Mouse (Mus musculus) limb, embryonic 10.5 days (tissue): ENCODE data around the gene Fyttd1. TPM values are rescaled to one million over a fixed set of nuclear protein-coding genes. Genes with fewer than 3 reads are reported as not detected.

Source experiments
- DNase-seq: peaks from one replicate; pipeline ENCODE4 v3.0.0-alpha.2; 2017; ENCODE audit warnings: low spot score
- H3K27ac ChIP-seq: fragments of 300-500 bp; sonication (generic); 2 replicates; pipeline ENCODE4 v1.5.1; 2016; ENCODE audit warnings: mild to moderate bottlenecking
- H3K27me3 ChIP-seq: fragments of 300-500 bp; sonication (generic); 2 replicates; pipeline ENCODE4 v1.6.1; 2016; ENCODE audit warnings: low read depth, mild to moderate bottlenecking; ENCODE audit not compliant: poor library complexity, severe bottlenecking
- H3K36me3 ChIP-seq: fragments of 300-500 bp; sonication (generic); 2 replicates; pipeline ENCODE4 v1.6.1; 2016; ENCODE audit warnings: mild to moderate bottlenecking, moderate library complexity
- H3K4me1 ChIP-seq: fragments of 300-500 bp; sonication (generic); 2 replicates; pipeline ENCODE4 v1.6.1; 2016
- H3K4me3 ChIP-seq: fragments of 300-500 bp; sonication (generic); 2 replicates; pipeline ENCODE4 v1.5.1; 2016; ENCODE audit warnings: mild to moderate bottlenecking, moderate library complexity
- H3K9me3 ChIP-seq: fragments of 300-500 bp; sonication (generic); replicated peaks from 2 replicates; pipeline ENCODE4 v1.6.1; 2016; ENCODE audit warnings: mild to moderate bottlenecking
- WGBS: fragments of 180-500 bp; shearing (Covaris S2); methylation state at CpG from one replicate; pipeline ENCODE4 v1.1.7; 2016; 5-methylcytosine and 5-hydroxymethylcytosine counted together
- polyA plus RNA-seq: library from polyadenylated mRNA; unstranded; fragments of >200 nt; fragmentation: Nextera tagmentation; extraction: Ambion mirVana; gene quantifications from 2 replicates; pipeline ENCODE4 v1.2.1, GENCODE M21; 2016

Gene Fyttd1
- polyA plus RNA-seq, result 91.6 and 94.8 TPM in 2 replicates

DNA sequence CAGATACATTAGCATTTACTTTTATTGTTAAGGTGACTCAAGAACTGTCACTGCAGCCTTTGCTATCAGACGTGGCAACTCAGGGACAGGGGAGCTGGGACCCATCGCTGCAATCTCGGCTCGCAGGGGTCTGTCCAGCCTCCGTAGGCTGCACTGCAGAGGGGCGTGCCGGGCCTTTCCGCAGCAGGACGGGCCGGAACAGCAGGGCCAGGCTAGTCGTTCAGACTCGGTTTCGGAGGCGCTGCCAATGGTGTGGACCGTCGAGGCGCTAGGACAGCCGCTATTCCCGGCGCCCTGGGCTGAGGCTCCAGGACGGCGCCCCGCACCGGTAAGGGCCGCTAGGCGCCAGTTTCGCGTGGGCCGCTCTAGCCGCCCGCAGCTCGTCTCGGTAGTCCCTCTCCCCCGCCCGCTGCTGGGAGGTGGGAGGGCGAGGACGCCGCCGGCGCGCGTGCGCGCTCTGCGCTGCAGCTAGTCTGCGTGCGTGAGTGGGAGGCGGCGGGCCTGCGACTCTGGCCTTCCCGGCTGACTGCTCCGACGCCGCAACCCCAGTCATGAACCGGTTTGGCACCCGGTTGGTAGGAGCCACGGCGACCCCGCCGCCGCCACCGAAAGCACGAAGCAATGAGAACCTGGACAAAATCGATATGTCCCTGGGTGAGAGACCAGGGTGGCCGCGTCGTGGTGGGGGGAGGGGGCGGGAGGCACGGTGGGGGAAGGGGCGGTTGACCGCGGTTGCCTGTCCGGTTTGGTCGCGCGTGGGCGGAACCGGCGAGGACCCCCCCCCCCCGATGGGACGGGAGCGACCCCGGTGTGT lies at the start of gene Fyttd1, which contains the start of gene Rubcn:
TSS of gene Fyttd1 (plus strand) at position 158 of the 814 bp plus-strand sequence.
TSS of gene Rubcn (minus strand) at position 424 of the 814 bp plus-strand sequence.
- peak; percentile 95 for DNase-seq
- Histone ChIP-seq H3K4me3 (peak within 1 kb of the TSS; percentile 89), H3K27me3 (no peaks in the 10 kb centered on the region), H3K27ac (peak within 1 kb of the TSS; percentile 90), H3K4me1 (peaks cover 14% of the 10 kb centered on the region), H3K9me3 (no peaks in the 10 kb centered on the region), H3K36me3 (peaks cover 7% of the 10 kb centered on the region)
- WGBS, result under 1% methylated on average over 83 of the region's 83 CpGs

DNA sequence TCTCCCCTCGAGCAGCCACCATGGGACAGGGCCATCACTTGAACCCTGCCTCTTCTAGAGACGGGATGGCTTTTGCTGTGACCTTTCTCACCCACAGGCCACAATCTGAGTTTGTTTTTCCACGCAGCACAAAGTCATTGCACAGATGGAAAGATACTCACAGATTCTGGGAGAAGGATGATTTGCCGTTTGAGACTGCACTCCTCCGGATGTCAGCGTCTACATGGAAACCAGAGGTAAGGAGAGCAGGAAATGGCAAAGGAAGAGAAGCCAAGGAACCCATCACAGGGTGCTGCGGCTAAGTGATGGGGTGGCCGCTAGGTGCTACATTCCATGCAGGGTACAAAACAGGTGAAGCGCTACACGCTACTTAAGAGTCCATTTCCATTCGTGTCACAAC lies 48.2 kb upstream of the Fyttd1 start:
- no peak overlapping the region for H3K27ac ChIP-seq
- H3K4me3 ChIP-seq, result no peak overlapping the region
- H3K4me1 ChIP-seq, result 0 out of 2 replicates have a peak, but pooled peaks cover 3% of the 10 kb centered on the region
- H3K9me3 ChIP-seq, result no peaks in the 10 kb centered on the region
- WGBS, result 93% methylated on average over 11 of the region's 11 CpGs
- DNase-seq, result no peak
- H3K27me3 ChIP-seq, result no peaks in the 10 kb centered on the region
- H3K36me3 ChIP-seq, result peaks cover 58% of the 10 kb centered on the region

DNA sequence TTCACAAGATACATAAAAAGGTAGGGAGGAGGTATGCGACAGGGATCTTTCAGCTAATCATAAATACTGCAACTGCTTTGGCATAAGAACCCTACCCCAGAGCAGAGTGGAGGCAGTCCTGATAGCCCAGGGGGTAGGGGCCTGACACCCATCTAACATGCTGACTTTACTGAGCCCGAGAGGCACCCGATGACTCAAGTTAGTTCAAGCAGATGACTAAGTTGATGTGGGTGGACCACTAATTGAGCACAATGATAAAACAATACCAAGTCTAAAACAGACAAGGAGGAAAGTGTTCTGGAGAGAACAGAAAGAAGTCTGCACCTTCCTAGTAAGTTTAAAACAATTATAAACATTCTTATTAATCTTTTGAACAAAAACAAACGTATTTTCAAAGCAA lies 45.8 kb upstream of the Fyttd1 start:
- WGBS, result 92% methylated on average over 4 of the region's 4 CpGs
- no peaks in the 10 kb centered on the region for H3K27me3 ChIP-seq
- H3K4me1 ChIP-seq, result 0 out of 2 replicates have a peak, but pooled peaks cover 3% of the 10 kb centered on the region
- no peak for DNase-seq
- H3K4me3 ChIP-seq, result no peak overlapping the region
- no peak overlapping the region for H3K27ac ChIP-seq
- H3K36me3 ChIP-seq, result peaks cover 53% of the 10 kb centered on the region
- H3K9me3 ChIP-seq, result no peaks in the 10 kb centered on the region

DNA sequence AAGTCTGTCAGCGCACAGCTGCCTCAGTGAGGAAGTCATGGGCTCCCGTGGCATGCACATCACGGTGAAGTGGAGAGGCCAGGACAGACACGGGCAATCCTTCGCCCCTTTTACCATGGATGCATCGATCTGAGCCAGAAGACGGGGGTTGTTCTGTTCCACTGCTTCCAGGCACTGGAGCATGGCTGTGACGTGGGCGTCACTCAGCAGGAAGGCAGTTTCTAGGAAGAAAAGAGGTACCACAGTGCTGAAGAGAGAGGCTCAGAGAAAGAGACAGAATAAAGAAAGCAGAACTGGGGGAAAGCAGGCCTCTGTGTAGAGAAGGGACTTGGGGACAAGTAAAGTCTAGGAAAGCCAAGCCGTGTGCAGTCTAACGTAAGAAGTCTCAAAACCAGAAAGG lies 30.2 kb upstream of the Fyttd1 start:
- peaks cover 66% of the 10 kb centered on the region for H3K36me3 ChIP-seq
- no peaks in the 10 kb centered on the region for H3K27me3 ChIP-seq
- no peaks in the 10 kb centered on the region for H3K9me3 ChIP-seq
- H3K4me1 ChIP-seq, result no peaks in the 10 kb centered on the region
- WGBS, result 95% methylated on average over 11 of the region's 11 CpGs
- no peak overlapping the region for H3K4me3 ChIP-seq
- DNase-seq, result no peak
- H3K27ac ChIP-seq, result no peak overlapping the region

- Histone ChIP-seq H3K4me1 (no peaks in the 10 kb centered on the region), H3K27ac (no peak overlapping the region), H3K9me3 (no peaks in the 10 kb centered on the region), H3K4me3 (no peak overlapping the region), H3K36me3 (peaks cover 58% of the 10 kb centered on the region), H3K27me3 (no peaks in the 10 kb centered on the region)
- no peak for DNase-seq
- WGBS, result 95% methylated on average over 11 of the region's 11 CpGs
Observed at GRCm38 (mm10) chr16:32849042-32849830, 28.1 kb upstream of the Fyttd1 start.

DNA sequence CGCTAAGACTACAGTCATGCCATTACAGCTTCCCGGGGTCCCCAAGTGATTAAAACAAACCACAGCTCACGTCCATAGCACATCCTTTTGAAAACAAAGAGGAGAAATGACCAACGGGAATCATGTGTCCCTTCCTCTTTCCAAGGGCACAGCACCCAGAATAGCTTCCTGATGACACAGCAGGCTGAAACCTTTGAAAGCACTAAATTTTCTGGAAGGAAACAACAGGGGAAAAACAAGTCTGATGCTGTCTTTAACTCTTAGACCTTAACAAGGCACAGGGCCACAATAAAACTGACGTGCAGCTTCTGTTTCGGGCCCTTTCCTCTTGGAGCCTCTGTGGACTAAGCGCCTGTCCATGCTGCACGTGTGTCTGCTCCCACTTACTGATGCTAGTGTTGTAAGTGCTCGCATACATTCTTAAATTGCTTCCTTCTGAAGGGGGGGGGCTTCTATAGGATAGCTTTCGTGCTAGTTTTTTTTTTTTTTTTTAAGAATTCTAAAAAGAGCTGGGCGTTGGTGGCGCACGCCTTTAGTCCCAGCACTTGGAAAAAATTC lies 23.7 kb upstream of the Fyttd1 start:
- Histone ChIP-seq H3K27ac (no peak overlapping the region), H3K4me3 (no peak overlapping the region), H3K4me1 (no peaks in the 10 kb centered on the region), H3K9me3 (no peaks in the 10 kb centered on the region), H3K36me3 (peaks cover 34% of the 10 kb centered on the region), H3K27me3 (no peaks in the 10 kb centered on the region)
- 83% methylated on average over 13 of the region's 13 CpGs for WGBS
- DNase-seq, result no peak

DNA sequence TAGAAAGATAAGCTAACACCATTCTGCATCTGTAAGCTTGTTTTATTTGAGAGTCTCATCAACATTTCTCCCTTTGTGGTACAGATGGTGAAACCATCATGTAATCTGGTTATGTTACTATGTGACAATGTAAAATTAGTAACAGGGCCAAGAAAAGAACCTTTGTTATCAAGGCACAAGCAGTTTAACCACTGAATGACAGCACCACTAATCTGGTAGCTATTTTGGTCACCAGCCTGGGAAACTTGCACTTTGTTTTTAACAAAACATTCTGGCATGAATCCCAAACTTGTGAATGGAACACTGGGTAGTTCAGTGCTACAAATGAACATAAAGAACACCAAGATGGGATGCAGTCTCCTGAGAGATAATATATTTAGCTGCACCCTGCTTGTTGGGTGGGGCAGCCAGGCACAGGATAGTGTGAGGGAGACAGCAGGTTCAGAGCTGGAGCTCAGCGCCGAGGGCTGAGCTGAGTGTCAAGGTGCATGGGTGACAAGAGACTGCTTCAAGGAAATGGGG lies 23.2 kb upstream of the Fyttd1 start:
- no peak overlapping the region for H3K27ac ChIP-seq
- 87% methylated on average over 2 of the region's 2 CpGs for WGBS

GRCm38 (mm10) chr16:32856751-32857150 lies 20.5 kb upstream of the Fyttd1 start:
- no peak overlapping the region for H3K27ac ChIP-seq
- WGBS, result 85% methylated on average over 3 of the region's 3 CpGs
- H3K27me3 ChIP-seq, result no peaks in the 10 kb centered on the region

More for the DNA sequence above, 23.2 kb upstream of the Fyttd1 start:
- Histone ChIP-seq H3K9me3 (no peaks in the 10 kb centered on the region), H3K4me1 (no peaks in the 10 kb centered on the region), H3K27me3 (no peaks in the 10 kb centered on the region), H3K36me3 (peaks cover 29% of the 10 kb centered on the region), H3K4me3 (no peak overlapping the region)
- no peak for DNase-seq

GRCm38 (mm10) chr16:32858356-32858755 lies 18.9 kb upstream of the Fyttd1 start:
- DNase-seq, result no peak
- WGBS, result 76% methylated on average over 4 of the region's 4 CpGs
- no peak overlapping the region for H3K4me3 ChIP-seq
- no peaks in the 10 kb centered on the region for H3K4me1 ChIP-seq
- H3K36me3 ChIP-seq, result peaks cover 23% of the 10 kb centered on the region
- H3K9me3 ChIP-seq, result no peaks in the 10 kb centered on the region
- H3K27me3 ChIP-seq, result no peaks in the 10 kb centered on the region
- H3K27ac ChIP-seq, result no peak overlapping the region

More at GRCm38 (mm10) chr16:32856751-32857150, 20.5 kb upstream of the Fyttd1 start:
- Histone ChIP-seq H3K4me1 (no peaks in the 10 kb centered on the region), H3K9me3 (no peaks in the 10 kb centered on the region), H3K4me3 (no peak overlapping the region), H3K36me3 (peaks cover 27% of the 10 kb centered on the region)
- DNase-seq, result no peak

- DNase-seq, result no peak
- no peak overlapping the region for H3K27ac ChIP-seq
- WGBS, result 83% methylated on average over 12 of the region's 12 CpGs
Observed at GRCm38 (mm10) chr16:32858771-32859636, 18.3 kb upstream of the Fyttd1 start.

DNA sequence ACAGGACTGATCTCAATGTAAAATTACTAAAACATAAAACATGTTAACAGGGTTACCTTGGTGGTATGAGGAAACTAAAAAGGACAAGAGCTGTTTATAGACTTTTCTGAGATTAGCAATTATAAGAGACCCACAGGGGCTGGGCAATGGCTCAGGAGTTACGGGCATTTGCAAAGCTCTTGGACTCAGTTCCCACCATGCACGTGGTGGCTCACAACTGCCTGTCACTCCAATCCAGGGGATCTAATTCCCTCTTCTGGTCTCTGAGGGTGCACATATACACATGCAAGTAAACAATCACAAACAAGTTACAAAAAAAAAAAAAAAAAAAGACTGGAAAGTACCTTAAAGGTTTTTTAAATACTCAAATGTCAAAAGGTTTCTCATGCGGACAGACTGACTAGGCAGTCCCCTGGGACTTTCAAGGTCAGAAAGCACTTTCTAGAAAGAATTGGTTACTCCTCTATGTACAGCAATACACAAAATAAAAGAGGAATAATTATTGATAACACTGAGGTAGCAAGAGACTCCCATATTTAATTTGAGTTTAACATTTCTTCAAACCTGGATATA lies 15.4 kb upstream of the Fyttd1 start:
- Histone ChIP-seq H3K27ac (no peak overlapping the region), H3K4me3 (no peak overlapping the region), H3K9me3 (no peaks in the 10 kb centered on the region), H3K36me3 (peaks cover 6% of the 10 kb centered on the region), H3K27me3 (no peaks in the 10 kb centered on the region), H3K4me1 (0 out of 2 replicates have a peak, but pooled peaks cover 1% of the 10 kb centered on the region)
- 91% methylated on average over 3 of the region's 3 CpGs for WGBS
- no peak for DNase-seq

More at GRCm38 (mm10) chr16:32858771-32859636, 18.3 kb upstream of the Fyttd1 start:
- Histone ChIP-seq H3K9me3 (no peaks in the 10 kb centered on the region), H3K4me1 (no peaks in the 10 kb centered on the region), H3K27me3 (no peaks in the 10 kb centered on the region), H3K36me3 (peaks cover 23% of the 10 kb centered on the region), H3K4me3 (no peak overlapping the region)
